Mouse (Mus musculus) activated CD4-positive, CD25-positive, alpha-beta regulatory T cell (primary cell): ENCODE results near the gene Kcnj10. TPM values are rescaled to one million over a fixed set of nuclear protein-coding genes. Genes with fewer than 3 reads are reported as not detected.

Source experiments
- polyA plus RNA-seq, 2 experiments: library from polyadenylated mRNA; unstranded; fragments of 100-300 nt; shearing (Covaris generic); gene quantifications; one replicate each; pipeline ENCODE4 v1.2.1; 2017

Kcnj10 gene
- polyA plus RNA-seq = not detected

DNA sequence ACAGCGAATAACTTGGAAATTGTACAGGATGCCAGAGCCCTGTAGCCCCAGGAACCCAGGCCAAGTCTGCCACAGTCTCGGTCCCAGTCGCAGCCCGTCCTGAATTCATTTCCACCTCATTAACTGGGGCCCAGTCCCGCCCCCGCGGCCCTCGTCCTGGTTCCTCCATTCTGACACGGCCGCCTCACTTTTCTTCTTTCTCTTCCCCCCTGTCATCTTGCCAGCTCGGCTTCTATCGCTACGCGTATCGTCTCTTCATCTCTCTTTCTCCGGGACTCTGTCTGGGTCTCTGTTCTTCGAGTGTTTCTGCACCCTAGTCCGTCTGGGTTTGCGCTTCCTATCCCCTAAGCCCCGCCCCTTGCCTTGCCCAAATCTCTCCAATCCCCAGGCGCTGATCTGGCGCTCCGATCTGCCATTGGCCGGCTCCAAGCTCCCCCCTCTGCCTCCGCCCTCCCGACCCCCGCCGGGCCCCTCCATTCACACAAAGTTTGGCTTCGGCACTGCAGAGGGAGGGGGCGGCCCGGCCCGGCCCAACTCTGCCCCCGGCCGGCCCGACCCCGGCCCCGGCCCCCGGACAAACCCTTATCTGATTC lies at the start of gene Kcnj10:
Gene Kcnj10, plus strand, starts transcription at position 482 of the 593 bp plus-strand sequence.

GRCm38 (mm10) chr1:172297611-172298537 lies 43.1 kb upstream of the Kcnj10 start, which contains the start of gene Atp1a2:
Gene Atp1a2 (minus strand): TSS chr1:172298064.

DNA sequence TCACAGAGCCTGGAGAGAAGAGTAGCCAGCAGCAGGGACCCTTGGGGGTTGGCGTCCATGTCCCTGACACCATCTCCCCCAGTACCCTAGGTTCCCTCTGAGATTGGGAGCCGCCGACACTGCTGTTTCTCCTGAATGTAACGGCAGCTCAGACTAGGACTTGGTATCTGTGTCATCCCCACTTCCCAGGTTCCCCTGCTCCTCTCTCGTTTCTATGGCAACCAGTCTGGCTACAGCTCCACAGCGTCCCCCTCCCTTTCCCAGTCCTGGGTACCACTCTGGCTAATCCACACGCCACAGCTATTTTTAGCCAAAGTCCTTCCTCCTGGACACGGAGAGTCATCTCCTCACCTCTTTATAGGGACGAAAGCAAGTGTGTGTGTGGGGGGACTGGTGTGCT lies 11.9 kb upstream of the Kcnj10 start, which contains the start of gene Kcnj9:
Gene Kcnj9, minus strand, starts transcription at position 188 of the 400 bp plus-strand sequence.

GRCm38 (mm10) chr1:172376198-172376667 lies 35.2 kb downstream of the Kcnj10 start, which contains the start of gene Pigm:
Gene Pigm (plus strand): TSS chr1:172376546.

Other genes starting within 250 kb of the Kcnj10 start
- gene Pex19, start 214.5 kb upstream of the Kcnj10 start, polyA plus RNA-seq = 10 to 100 TPM; 58.1 to 61.7 TPM
- gene Dcaf8, start 193.1 kb upstream of the Kcnj10 start, polyA plus RNA-seq = 100 to 1,000 TPM; 103 to 111 TPM
- gene Pea15a, start 134.4 kb upstream of the Kcnj10 start, polyA plus RNA-seq = 10 to 100 TPM; 40.7 to 73.2 TPM
- not detected for gene Casq1, start 121.3 kb upstream of the Kcnj10 start, polyA plus RNA-seq
- gene Atp1a4, start 82.8 kb upstream of the Kcnj10 start, polyA plus RNA-seq = not detected
- gene Igsf8, start 79.6 kb upstream of the Kcnj10 start, polyA plus RNA-seq = 10 to 100 TPM; 15.4 to 31.1 TPM
- under 1 TPM; 0.17 to 0.42 TPM for gene Atp1a2, start 43.1 kb upstream of the Kcnj10 start, polyA plus RNA-seq
- gene Kcnj9, start 11.9 kb upstream of the Kcnj10 start, polyA plus RNA-seq = not detected
- gene Pigm, start 35.3 kb downstream of the Kcnj10 start, polyA plus RNA-seq = 1 to 10 TPM; 6.4 to 6.8 TPM
- not detected for gene Slamf9, start 134.1 kb downstream of the Kcnj10 start, polyA plus RNA-seq
- under 1 TPM; 0.18 to 0.48 TPM for gene Igsf9, start 140.6 kb downstream of the Kcnj10 start, polyA plus RNA-seq
- 100 to 1,000 TPM; 173 to 356 TPM for gene Tagln2, start 158.8 kb downstream of the Kcnj10 start, polyA plus RNA-seq
- gene Cfap45, start 179.6 kb downstream of the Kcnj10 start, polyA plus RNA-seq = 1 to 10 TPM in 1 of 2 experiments, under 1 TPM in 1; 0.21 to 1.2 TPM
- not detected for gene Vsig8, start 214.7 kb downstream of the Kcnj10 start, polyA plus RNA-seq
- gene Slamf8, start 249.4 kb downstream of the Kcnj10 start, polyA plus RNA-seq = 1 to 10 TPM in 1 of 2 experiments, under 1 TPM in 1; 0.25 to 1.2 TPM